Mouse (Mus musculus) T-cell, adult 2 months (primary cell): ENCODE data around the gene Asb2.

Experiments used
- DNase-seq: peaks from one replicate; pipeline ENCODE4 v3.0.0; 2022; ENCODE audit warnings: low spot score

The Asb2 gene

GRCm38 (mm10) chr12:103315831-103316545 is 39.8 kb downstream of the Asb2 start:
- no peak for DNase-seq

- no peak for DNase-seq
Measured at GRCm38 (mm10) chr12:103314640-103315361, 41.0 kb downstream of the Asb2 start.

GRCm38 (mm10) chr12:103313871-103314639 is 41.7 kb downstream of the Asb2 start:
- DNase-seq, result no peak

GRCm38 (mm10) chr12:103313274-103313673 is 42.5 kb downstream of the Asb2 start:
- no peak for DNase-seq

- DNase-seq, result no peak
Measured at GRCm38 (mm10) chr12:103311921-103312320, 43.9 kb downstream of the Asb2 start.

- no peak for DNase-seq
Measured at GRCm38 (mm10) chr12:103310744-103311267, 45.0 kb downstream of the Asb2 start, which contains the start of gene Fam181a. Fam181a (plus strand) TSS chr12:103310975.

GRCm38 (mm10) chr12:103306720-103307119 is 49.1 kb downstream of the Asb2 start:
- no peak for DNase-seq

- DNase-seq, result no peak
Measured at GRCm38 (mm10) chr12:103306224-103306623, 49.6 kb downstream of the Asb2 start.

GRCm38 (mm10) chr12:103302960-103303359 is 52.8 kb downstream of the Asb2 start:
- no peak for DNase-seq

GRCm38 (mm10) chr12:103301645-103302044 is 54.2 kb downstream of the Asb2 start:
- no peak for DNase-seq

- no peak for DNase-seq
Measured at GRCm38 (mm10) chr12:103300493-103300892, 55.3 kb downstream of the Asb2 start.

- DNase-seq, result no peak
Measured at GRCm38 (mm10) chr12:103296292-103296691, 59.5 kb downstream of the Asb2 start.

GRCm38 (mm10) chr12:103292366-103292765 is 63.4 kb downstream of the Asb2 start:
- no peak for DNase-seq

GRCm38 (mm10) chr12:103287276-103287675 is 68.5 kb downstream of the Asb2 start:
- DNase-seq, result no peak

- no peak for DNase-seq
Measured at GRCm38 (mm10) chr12:103283411-103283810, 72.4 kb downstream of the Asb2 start.

- no peak for DNase-seq
Measured at GRCm38 (mm10) chr12:103282936-103283335, 72.9 kb downstream of the Asb2 start.

- DNase-seq, result no peak
Measured at GRCm38 (mm10) chr12:103281912-103282311, 73.9 kb downstream of the Asb2 start.

- no peak for DNase-seq
Measured at GRCm38 (mm10) chr12:103281491-103281890, 74.3 kb downstream of the Asb2 start.

- DNase-seq, result no peak
Measured at GRCm38 (mm10) chr12:103276422-103276821, 79.4 kb downstream of the Asb2 start.

GRCm38 (mm10) chr12:103273732-103274131 is 82.1 kb downstream of the Asb2 start:
- DNase-seq, result no peak

- DNase-seq, result no peak
Measured at GRCm38 (mm10) chr12:103273051-103273450, 82.8 kb downstream of the Asb2 start.

GRCm38 (mm10) chr12:103272176-103272575 is 83.6 kb downstream of the Asb2 start:
- no peak for DNase-seq
